Mouse (Mus musculus): ENCODE data around the gene Ezr. TPM values are rescaled to one million over a fixed set of nuclear protein-coding genes. Genes with fewer than 3 reads are reported as not detected.

The Ezr gene
- polyA plus RNA-seq, 1 experiment: 664 TPM

DNA sequence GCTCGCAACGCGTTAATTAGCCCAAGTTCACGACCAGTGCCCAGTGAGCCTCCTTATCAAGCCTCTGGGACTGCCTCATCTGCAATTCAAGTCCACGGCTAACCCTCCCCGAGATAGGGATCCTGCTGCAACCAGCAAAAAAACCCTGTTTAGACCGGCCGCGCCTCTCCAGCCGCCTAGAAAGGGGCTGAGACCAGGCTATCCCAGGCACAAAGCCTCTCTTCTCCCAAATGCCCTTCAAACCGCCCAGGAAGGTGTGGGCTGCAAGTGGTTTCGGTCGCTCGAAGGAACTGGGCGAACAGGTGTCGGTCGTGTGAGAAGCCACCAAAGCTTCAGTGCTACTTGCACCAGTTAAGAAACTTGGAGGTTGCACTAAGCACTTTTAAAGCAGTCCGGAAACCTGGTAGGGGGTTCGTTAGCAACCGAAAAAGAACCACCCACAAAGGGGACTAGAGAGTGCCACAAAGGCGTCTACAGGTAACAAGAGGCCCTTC, 504 bp downstream of the Ezr start:
- H3K4me1 ChIP-seq (ENCODE audit: control insufficient read depth, insufficient read depth, low read length): peaks cover 16% of the 10 kb centered on the region
- 3% methylated on average over 21 of the region's 21 CpGs for WGBS

DNA sequence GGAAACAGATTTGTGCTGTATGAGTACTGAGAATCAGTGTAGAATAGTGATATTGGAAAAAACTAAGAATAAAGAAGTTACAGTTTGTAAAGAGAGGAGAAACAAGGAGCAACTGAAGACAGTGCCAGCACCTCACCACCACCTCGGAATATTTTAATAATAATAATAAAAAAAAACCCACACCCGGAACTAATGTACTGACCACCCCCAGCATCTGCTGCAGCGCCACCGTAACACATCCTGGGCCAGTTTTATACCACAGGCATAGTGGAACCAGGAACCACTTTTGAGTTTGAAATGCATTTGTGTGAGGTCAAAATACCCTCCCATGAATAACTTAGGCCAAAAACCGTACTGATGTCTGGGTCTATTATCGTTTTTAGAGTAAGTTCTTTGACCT, 1.3 kb downstream of the Ezr start:
- Histone ChIP-seq H3K4me1 (ENCODE audit: control insufficient read depth, insufficient read depth, low read length) (peaks cover 16% of the 10 kb centered on the region), H3K27ac (ENCODE audit: insufficient read depth, low read depth, low read length) (no peak overlapping the region), H3K4me3 (ENCODE audit: insufficient read depth, low read depth, low read length) (no peak overlapping the region)
- 40% methylated on average over 6 of the region's 6 CpGs for WGBS
- TF ChIP-seq CTCF (IDR thresholded peaks at IDR 0.05; ENCODE audit: insufficient read depth, low read depth, low read length): no peak
- no peak for TF ChIP-seq POLR2A (IDR thresholded peaks at IDR 0.05; ENCODE audit: insufficient read depth, low read depth, low read length)

More for the DNA sequence above, 504 bp downstream of the Ezr start:
- Histone ChIP-seq H3K27ac (ENCODE audit: insufficient read depth, low read depth, low read length) (0 out of 2 replicates have a peak overlapping the region, but pooled peaks have one; percentile 7), H3K4me3 (ENCODE audit: insufficient read depth, low read depth, low read length) (peak overlapping the region; percentile 85)
- TF ChIP-seq CTCF (IDR thresholded peaks at IDR 0.05; ENCODE audit: insufficient read depth, low read depth, low read length) (no peak), POLR2A (IDR thresholded peaks at IDR 0.05; ENCODE audit: insufficient read depth, low read depth, low read length) (no peak)

GRCm38 (mm10) chr17:6780521-6781115, 2.0 kb downstream of the Ezr start:
- Histone ChIP-seq H3K27ac (ENCODE audit: insufficient read depth, low read depth, low read length) (no peak overlapping the region), H3K4me1 (ENCODE audit: control insufficient read depth, insufficient read depth, low read length) (peaks cover 16% of the 10 kb centered on the region), H3K4me3 (ENCODE audit: insufficient read depth, low read depth, low read length) (no peak overlapping the region; the same call in 1 of the 2 replicates)
- 51% methylated on average over 4 of the region's 4 CpGs for WGBS
- TF ChIP-seq POLR2A (IDR thresholded peaks at IDR 0.05; ENCODE audit: insufficient read depth, low read depth, low read length) (no peak), CTCF (IDR thresholded peaks at IDR 0.05; ENCODE audit: insufficient read depth, low read depth, low read length) (no peak)

GRCm38 (mm10) chr17:6779632-6780031, 3.0 kb downstream of the Ezr start:
- Histone ChIP-seq H3K4me1 (ENCODE audit: control insufficient read depth, insufficient read depth, low read length) (peaks cover 16% of the 10 kb centered on the region), H3K4me3 (ENCODE audit: insufficient read depth, low read depth, low read length) (no peak overlapping the region), H3K27ac (ENCODE audit: insufficient read depth, low read depth, low read length) (no peak overlapping the region)
- TF ChIP-seq CTCF (IDR thresholded peaks at IDR 0.05; ENCODE audit: insufficient read depth, low read depth, low read length) (no peak), POLR2A (IDR thresholded peaks at IDR 0.05; ENCODE audit: insufficient read depth, low read depth, low read length) (no peak)
- WGBS: 48% methylated on average over 7 of the region's 7 CpGs

DNA sequence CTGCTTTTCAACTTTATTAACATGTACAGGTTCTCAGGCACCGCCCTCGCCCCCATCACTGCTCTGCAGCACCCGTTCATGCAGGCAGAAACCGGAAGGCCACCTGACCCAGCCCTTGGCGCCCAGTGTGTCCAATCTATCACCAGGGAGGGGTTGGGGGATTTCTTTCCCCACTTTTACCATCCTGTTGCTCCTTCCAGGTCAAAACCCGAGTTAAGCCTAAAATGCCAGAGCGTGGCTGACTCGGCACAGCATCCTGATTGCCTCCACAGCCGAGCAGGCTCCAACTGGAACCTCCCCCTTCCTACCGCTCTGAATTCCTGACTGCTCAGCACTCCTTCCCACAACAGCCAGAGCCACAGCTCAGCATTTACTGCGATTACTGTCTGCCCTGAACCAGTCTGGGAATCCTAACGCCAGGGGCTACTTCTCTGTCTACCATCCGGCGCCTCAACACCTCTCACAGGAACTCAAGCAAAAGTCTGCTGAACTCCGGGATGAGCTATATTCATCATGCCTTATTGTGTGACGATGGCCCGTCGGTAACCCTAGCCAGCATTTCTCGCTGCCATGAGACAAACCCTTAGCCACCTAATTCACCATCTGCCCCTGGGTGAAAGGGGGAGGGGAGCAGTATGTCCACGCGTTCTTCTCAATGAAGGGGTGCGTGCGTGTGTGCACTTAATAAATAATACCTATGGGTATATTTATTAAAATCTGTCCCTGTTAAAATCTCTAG, 3.6 kb downstream of the Ezr start:
- H3K27ac ChIP-seq (ENCODE audit: insufficient read depth, low read depth, low read length): no peak overlapping the region

DNA sequence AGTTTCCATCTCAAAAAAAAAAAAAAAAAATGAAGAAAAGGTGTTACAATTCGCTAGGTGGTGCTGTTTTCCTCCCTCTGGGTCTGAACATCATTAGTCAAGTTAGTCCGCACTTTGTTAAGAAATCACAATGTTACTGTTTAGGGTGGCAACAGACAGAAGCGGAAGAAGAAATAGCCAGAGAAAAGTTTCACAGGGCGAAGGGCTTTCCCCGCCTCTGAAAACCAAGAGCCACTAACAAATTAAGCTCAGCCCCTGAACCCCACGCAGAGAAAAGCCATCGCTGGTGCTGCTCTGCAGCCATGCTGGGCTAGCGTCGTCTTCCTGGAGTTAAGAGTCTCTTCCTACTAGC, 4.3 kb downstream of the Ezr start:
- H3K27ac ChIP-seq (ENCODE audit: insufficient read depth, low read depth, low read length): no peak overlapping the region
- peaks cover 15% of the 10 kb centered on the region for H3K4me1 ChIP-seq (ENCODE audit: control insufficient read depth, insufficient read depth, low read length)
- H3K4me3 ChIP-seq (ENCODE audit: insufficient read depth, low read depth, low read length): peak overlapping the region; percentile 47
- WGBS: 0% methylated on average over 9 of the region's 9 CpGs
- TF ChIP-seq CTCF (IDR thresholded peaks at IDR 0.05; ENCODE audit: insufficient read depth, low read depth, low read length): no peak
- TF ChIP-seq POLR2A (IDR thresholded peaks at IDR 0.05; ENCODE audit: insufficient read depth, low read depth, low read length): no peak

More for the DNA sequence above, 3.6 kb downstream of the Ezr start:
- Histone ChIP-seq H3K4me1 (ENCODE audit: control insufficient read depth, insufficient read depth, low read length) (peaks cover 16% of the 10 kb centered on the region), H3K4me3 (ENCODE audit: insufficient read depth, low read depth, low read length) (peak overlapping the region; percentile 47)
- no peak for TF ChIP-seq CTCF (IDR thresholded peaks at IDR 0.05; ENCODE audit: insufficient read depth, low read depth, low read length)
- TF ChIP-seq POLR2A (IDR thresholded peaks at IDR 0.05; ENCODE audit: insufficient read depth, low read depth, low read length): no peak
- 6% methylated on average over 23 of the region's 23 CpGs for WGBS

DNA sequence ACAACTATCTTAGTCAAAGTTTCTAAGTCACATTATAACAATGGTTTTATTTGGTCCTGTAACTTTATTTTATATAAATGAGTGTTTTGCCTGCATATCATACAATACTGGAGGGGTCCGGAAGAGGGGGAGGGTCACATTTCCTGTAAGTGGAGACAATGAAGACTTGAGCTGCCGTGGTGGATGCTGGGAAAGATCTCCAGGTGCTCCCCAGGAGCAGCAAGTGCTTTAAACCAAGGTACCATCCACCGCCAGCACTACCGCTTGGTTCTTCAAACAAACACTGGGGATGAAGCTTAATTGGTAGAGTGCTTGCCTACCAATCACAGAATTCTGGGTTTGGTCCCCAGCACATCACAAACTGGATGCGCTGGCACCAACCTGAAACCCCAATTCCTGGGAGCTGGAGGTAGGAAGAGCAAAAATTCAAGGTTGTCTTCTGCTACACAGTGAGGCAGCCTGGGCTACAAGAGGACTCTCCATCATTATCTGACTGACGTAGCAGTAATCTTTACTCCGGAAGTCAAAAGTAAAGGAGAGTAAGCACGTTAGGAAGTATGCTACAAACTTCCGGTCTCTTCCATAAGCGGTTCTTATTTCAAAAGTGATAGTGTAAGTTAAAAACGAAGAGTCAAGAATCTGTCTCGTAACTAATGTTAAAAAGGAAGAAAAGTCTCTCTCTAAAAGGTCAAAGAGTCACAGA, 4.8 kb downstream of the Ezr start:
- WGBS: 64% methylated on average over 12 of the region's 12 CpGs
- no peak for TF ChIP-seq CTCF (IDR thresholded peaks at IDR 0.05; ENCODE audit: insufficient read depth, low read depth, low read length)
- no peak for TF ChIP-seq POLR2A (IDR thresholded peaks at IDR 0.05; ENCODE audit: insufficient read depth, low read depth, low read length)
- Histone ChIP-seq H3K4me1 (ENCODE audit: control insufficient read depth, insufficient read depth, low read length) (peaks cover 11% of the 10 kb centered on the region), H3K27ac (ENCODE audit: insufficient read depth, low read depth, low read length) (no peak overlapping the region), H3K4me3 (ENCODE audit: insufficient read depth, low read depth, low read length) (no peak overlapping the region)

DNA sequence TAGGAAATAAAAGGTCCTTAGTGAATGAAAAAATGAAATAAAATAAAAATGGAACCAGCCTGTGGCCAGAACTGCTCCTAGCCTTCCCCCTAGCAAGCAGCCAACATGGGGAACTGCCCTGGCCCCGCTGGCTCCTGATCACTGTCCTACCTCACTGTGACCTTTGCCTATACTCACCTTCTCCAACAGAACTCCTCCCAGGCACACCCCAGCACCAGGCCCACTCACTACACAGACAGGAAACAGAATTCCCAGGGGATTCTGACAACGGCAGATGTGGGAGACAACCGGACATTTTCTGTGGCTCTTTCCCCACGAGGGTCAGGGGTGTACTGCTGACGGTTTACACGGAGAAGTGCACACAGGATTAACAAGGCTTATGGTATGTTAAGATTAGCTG, 5.5 kb downstream of the Ezr start:
- TF ChIP-seq POLR2A (IDR thresholded peaks at IDR 0.05; ENCODE audit: insufficient read depth, low read depth, low read length) (no peak), CTCF (IDR thresholded peaks at IDR 0.05; ENCODE audit: insufficient read depth, low read depth, low read length) (no peak)
- Histone ChIP-seq H3K4me1 (ENCODE audit: control insufficient read depth, insufficient read depth, low read length) (peaks cover 10% of the 10 kb centered on the region), H3K4me3 (ENCODE audit: insufficient read depth, low read depth, low read length) (no peak overlapping the region), H3K27ac (ENCODE audit: insufficient read depth, low read depth, low read length) (no peak overlapping the region)
- WGBS: 85% methylated on average over 6 of the region's 6 CpGs

GRCm38 (mm10) chr17:6776576-6776975, 6.0 kb downstream of the Ezr start:
- 57% methylated on average over 5 of the region's 5 CpGs for WGBS
- TF ChIP-seq CTCF (IDR thresholded peaks at IDR 0.05; ENCODE audit: insufficient read depth, low read depth, low read length): no peak
- TF ChIP-seq POLR2A (IDR thresholded peaks at IDR 0.05; ENCODE audit: insufficient read depth, low read depth, low read length): no peak
- H3K4me1 ChIP-seq (ENCODE audit: control insufficient read depth, insufficient read depth, low read length): peaks cover 6% of the 10 kb centered on the region; the same call in 1 of the 2 replicates
- H3K4me3 ChIP-seq (ENCODE audit: insufficient read depth, low read depth, low read length): no peak overlapping the region
- H3K27ac ChIP-seq (ENCODE audit: insufficient read depth, low read depth, low read length): no peak overlapping the region

All from olfactory bulb, adult 2 months (tissue).